Mouse (Mus musculus) liver, embryonic 14.5 days (tissue): ENCODE data around the gene Aldh9a1. TPM values are rescaled to one million over a fixed set of nuclear protein-coding genes. Genes with fewer than 3 reads are reported as not detected.

Experiments
- ATAC-seq: fragments of 200-750 bp; cut with Nextera tagmentation; 2 replicates; pipeline ENCODE4 v1.8.0; 2017; ENCODE audit warnings: moderate number of reproducible peaks, mild to moderate bottlenecking, moderate library complexity; ENCODE audit not compliant: insufficient read depth
- DNase-seq, 3 experiments: peaks; one replicate each; pipeline ENCODE4 v3.0.0-alpha.2; 2012 to 2013; ENCODE audit warnings: low read depth in 3 of 3, low spot score in 3 of 3
- H3K27ac ChIP-seq: fragments of 300-500 bp; sonication (generic); 2 replicates; pipeline ENCODE4 v1.5.1; 2014; ENCODE audit warnings: moderate library complexity, mild to moderate bottlenecking, control low read depth, inconsistent platforms
- H3K27me3 ChIP-seq: fragments of 300-500 bp; sonication (generic); 2 replicates; pipeline ENCODE4 v1.6.1; 2014; ENCODE audit warnings: mild to moderate bottlenecking, low read length, moderate library complexity; ENCODE audit not compliant: control insufficient read depth, insufficient read depth
- H3K36me3 ChIP-seq: fragments of 300-500 bp; sonication (generic); replicated peaks from 2 replicates; pipeline ENCODE4 v1.6.1; 2014; ENCODE audit warnings: low read depth; ENCODE audit not compliant: control insufficient read depth, insufficient read depth
- H3K4me1 ChIP-seq, 2 experiments: fragments of 200-500 bp in 1 of 2; fragments of 300-500 bp in 1 of 2; sonication (generic) in 1 of 2; replicated peaks; 2 replicates each; pipeline ENCODE4 v1.6.1; 2012 to 2014; ENCODE audit warnings: antibody characterized with exemption in 1 of 2, inconsistent platforms in 1 of 2, low read length in 1 of 2; ENCODE audit not compliant: control insufficient read depth in 2 of 2, insufficient read depth in 2 of 2
- H3K4me2 ChIP-seq: fragments of 300-500 bp; sonication (generic); 2 replicates; pipeline ENCODE4 v1.6.1; 2014; ENCODE audit warnings: low read depth, mild to moderate bottlenecking, control low read depth, moderate library complexity
- H3K4me3 ChIP-seq, 2 experiments: fragments of 200-500 bp in 1 of 2; fragments of 300-500 bp in 1 of 2; sonication (generic) in 1 of 2; 2 replicates each; pipeline ENCODE4 v1.5.1; 2012 to 2014; ENCODE audit warnings: low read depth in 2 of 2, low read length in 2 of 2, mild to moderate bottlenecking in 2 of 2, control low read depth in 1 of 2, inconsistent platforms in 1 of 2, moderate library complexity in 1 of 2; ENCODE audit not compliant: insufficient read depth in 1 of 2
- H3K9ac ChIP-seq: fragments of 300-500 bp; sonication (generic); replicated peaks from 2 replicates; pipeline ENCODE4 v1.6.1; 2014; ENCODE audit warnings: mild to moderate bottlenecking, control low read depth, moderate library complexity
- H3K9me3 ChIP-seq: fragments of 300-500 bp; sonication (generic); 2 replicates; pipeline ENCODE4 v1.6.1; 2016; ENCODE audit warnings: low read length, mixed read lengths; ENCODE audit not compliant: control insufficient read depth
- CTCF ChIP-seq: IDR thresholded peaks from 2 replicates; pipeline ENCODE4 v1.5.1; 2016; ENCODE audit warnings: antibody characterized with exemption, low read depth, control low read depth
- EP300 ChIP-seq: IDR thresholded peaks from 2 replicates; pipeline ENCODE4 v1.6.1; 2016; ENCODE audit warnings: antibody characterized with exemption, low read depth
- WGBS: fragments of 180-500 bp; shearing (Covaris S2); extraction: QIAGEN DNeasy Blood & Tissue Kit; methylation state at CpG from one replicate; pipeline ENCODE4 v1.1.7; 2014; ENCODE audit not compliant: insufficient replicate concordance; 5-methylcytosine and 5-hydroxymethylcytosine counted together
- polyA plus RNA-seq, 2 experiments: library from polyadenylated mRNA; depleted of rRNA in 1 of 2; stranded (reverse) in 1 of 2; unstranded in 1 of 2; fragments of >200 nt; fragmentation: Nextera tagmentation in 1 of 2; extraction: Ambion mirVana in 1 of 2; gene quantifications; 2 replicates each; pipeline versions ENCODE4 v1.2.1 to v1.2.3; 2012 to 2014

The Aldh9a1 gene
- polyA plus RNA-seq, 2 experiments, result 28.1 to 52.5 TPM

- DNase-seq (peak; percentile 76 to 84 (median 78)), ATAC-seq (peak; percentile 88)
- peaks cover 82% of the 10 kb centered on the region for H3K36me3 ChIP-seq
- peak overlapping the region; percentile 84 for H3K27ac ChIP-seq
- WGBS, result 32% methylated on average over 7 of the region's 7 CpGs
- no peak overlapping the region for H3K4me3 ChIP-seq
- peaks cover 26 to 37% of the 10 kb centered on the region in 2 experiments for H3K4me1 ChIP-seq
- no peaks in the 10 kb centered on the region for H3K27me3 ChIP-seq
- H3K9ac ChIP-seq, result peak overlapping the region; percentile 52; the same call in 1 of the 2 replicates
- peak overlapping the region; percentile 53 for H3K4me2 ChIP-seq
- H3K9me3 ChIP-seq, result no peaks in the 10 kb centered on the region
- TF ChIP-seq EP300 (no peak; the same call in 1 of the 2 replicates), CTCF (peak; percentile 80)
Observed at GRCm38 (mm10) chr1:167368513-167368912, 18.7 kb downstream of the Aldh9a1 start.

GRCm38 (mm10) chr1:167369905-167370304 lies 20.1 kb downstream of the Aldh9a1 start:
- Histone ChIP-seq H3K4me1 (peaks cover 34 to 48% of the 10 kb centered on the region in 2 experiments), H3K4me3 (no peak overlapping the region), H3K9ac (no peak overlapping the region), H3K27ac (peak overlapping the region; percentile 84), H3K9me3 (no peaks in the 10 kb centered on the region), H3K4me2 (no peak overlapping the region; the same call in 1 of the 2 replicates), H3K36me3 (peaks cover 80% of the 10 kb centered on the region), H3K27me3 (no peaks in the 10 kb centered on the region)
- TF ChIP-seq EP300 (peak; percentile 38; the same call in 1 of the 2 replicates), CTCF (peak; percentile 100)
- peak; percentile 89 to 92 (median 89) for DNase-seq
- WGBS, result 5% methylated on average over 7 of the region's 7 CpGs
- ATAC-seq, result peak; percentile 46

DNA sequence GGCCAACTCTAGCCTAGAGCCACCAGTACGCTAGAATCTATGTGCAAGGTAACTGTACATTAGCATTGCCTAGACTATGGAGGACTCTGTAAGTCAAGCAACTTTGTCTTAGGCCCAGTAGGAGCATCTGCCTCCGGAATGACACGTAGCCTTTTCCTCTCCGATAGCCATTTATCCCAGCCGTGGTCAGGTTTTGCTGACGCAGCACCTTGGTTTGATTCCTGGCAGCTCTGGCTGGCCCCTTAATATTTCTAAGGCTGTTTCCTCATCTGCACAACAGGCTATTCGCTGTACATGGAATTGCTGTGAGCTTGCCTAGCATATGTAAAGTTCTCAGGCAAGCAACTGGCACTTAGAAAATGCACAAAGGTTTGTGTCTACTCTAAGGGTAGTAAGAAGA lies 22.9 kb downstream of the Aldh9a1 start:
- no peak overlapping the region for H3K27ac ChIP-seq
- TF ChIP-seq EP300 (no peak), CTCF (no peak)
- no peak for ATAC-seq
- peaks cover 39 to 50% of the 10 kb centered on the region in 2 experiments for H3K4me1 ChIP-seq
- no peak overlapping the region for H3K4me2 ChIP-seq
- H3K27me3 ChIP-seq, result no peaks in the 10 kb centered on the region
- no peak for DNase-seq
- peaks cover 83% of the 10 kb centered on the region for H3K36me3 ChIP-seq
- 93% methylated on average over 7 of the region's 7 CpGs for WGBS
- H3K4me3 ChIP-seq, result no peak overlapping the region
- H3K9ac ChIP-seq, result no peak overlapping the region
- H3K9me3 ChIP-seq, result no peaks in the 10 kb centered on the region

DNA sequence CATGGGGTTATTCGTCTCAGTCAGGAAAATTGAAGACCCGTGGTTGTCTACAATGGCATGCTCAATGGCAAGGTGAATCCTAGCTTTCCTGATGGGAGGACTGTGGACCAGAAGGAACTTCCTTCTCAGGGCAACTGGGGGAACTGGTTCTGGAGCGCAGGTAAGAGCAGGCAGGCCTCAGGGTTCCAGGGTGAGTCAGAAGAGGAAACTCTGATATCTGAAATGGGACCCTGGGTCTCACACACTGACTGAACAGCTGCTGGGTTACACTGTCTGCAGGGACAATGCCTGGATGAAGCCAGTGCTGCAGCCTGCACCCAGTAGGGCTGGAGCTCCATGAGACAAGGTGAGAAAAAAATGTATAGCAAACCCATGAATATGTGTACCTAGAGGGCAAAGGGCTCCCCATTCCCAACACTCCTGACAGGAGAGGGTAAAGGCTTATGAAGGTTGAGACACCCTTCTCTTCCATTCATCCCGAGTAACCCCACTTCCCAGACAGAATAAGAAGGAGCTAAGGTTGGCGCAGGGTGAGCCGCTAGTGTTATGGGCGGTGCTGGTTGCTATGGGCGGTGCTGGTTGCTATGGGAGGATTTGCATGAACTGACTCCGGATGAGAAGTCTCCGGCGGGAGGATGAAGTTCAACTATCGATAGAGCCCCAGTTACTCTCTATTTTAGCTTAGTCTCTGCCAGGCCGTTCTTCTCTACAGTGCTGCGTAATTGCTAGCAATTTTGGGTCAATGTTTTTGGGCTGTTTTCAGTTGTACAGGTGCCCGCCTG lies 24.4 kb downstream of the Aldh9a1 start:
- H3K36me3 ChIP-seq, result peaks cover 89% of the 10 kb centered on the region

DNA sequence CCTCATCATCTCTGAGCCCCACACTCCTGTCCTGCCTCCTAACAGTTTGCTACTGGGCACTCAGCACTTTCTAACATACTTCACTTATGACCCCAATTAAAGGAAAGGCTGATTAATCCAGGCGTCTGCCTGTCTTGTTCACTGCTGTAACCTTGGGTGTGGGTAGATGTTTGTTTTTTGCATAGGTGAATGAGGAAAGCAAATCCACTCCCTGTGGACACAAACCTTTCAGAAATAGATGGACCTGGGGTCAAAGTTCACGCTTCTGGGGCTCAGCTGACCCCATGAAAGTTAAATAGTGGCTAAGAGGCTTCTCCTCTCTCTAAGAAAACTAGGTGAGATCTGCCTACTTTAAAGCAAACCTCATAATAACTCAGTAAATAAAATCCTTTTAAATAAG lies 25.2 kb downstream of the Aldh9a1 start:
- no peak for TF ChIP-seq CTCF
- no peak for TF ChIP-seq EP300
- DNase-seq (no peak), ATAC-seq (no peak)
- Histone ChIP-seq H3K4me3 (peak overlapping the region in 1 of 2 experiments; percentile 18; a peak in 2 of 4 replicates), H3K27ac (peak overlapping the region; percentile 25), H3K4me2 (peak overlapping the region; percentile 31), H3K36me3 (peaks cover 87% of the 10 kb centered on the region), H3K27me3 (no peaks in the 10 kb centered on the region), H3K9me3 (no peaks in the 10 kb centered on the region), H3K4me1 (peaks cover 23 to 45% of the 10 kb centered on the region in 2 experiments), H3K9ac (peak overlapping the region; percentile 32)
- 76% methylated on average over 2 of the region's 2 CpGs for WGBS

More for the DNA sequence above, 24.4 kb downstream of the Aldh9a1 start:
- TF ChIP-seq CTCF, result no peak
- TF ChIP-seq EP300, result no peak
- Histone ChIP-seq H3K4me2 (peak overlapping the region; percentile 31), H3K9me3 (no peaks in the 10 kb centered on the region), H3K27me3 (no peaks in the 10 kb centered on the region), H3K4me3 (peak overlapping the region in 1 of 2 experiments; percentile 18; a peak in 3 of 4 replicates), H3K27ac (peak overlapping the region; percentile 25), H3K4me1 (peaks cover 29 to 44% of the 10 kb centered on the region in 2 experiments), H3K9ac (no peak overlapping the region; the same call in 1 of the 2 replicates)
- ATAC-seq, result peak; percentile 70
- WGBS, result 28% methylated on average over 15 of the region's 15 CpGs
- DNase-seq, result peak; percentile 75 to 84 (median 76)
